Mouse (Mus musculus) MN1 (cell line): ENCODE measurements around the gene Csf2rb2.
"Not testable (repeated sequence)": the region's sequence is repeated elsewhere in the genome, so short reads cannot be mapped to it uniquely, and the experiment has no call there.

Experiments
- DNase-seq: peaks from one replicate; pipeline ENCODE4 v3.0.0-alpha.2; 2016; ENCODE audit warnings: low spot score

Gene Csf2rb2

GRCm38 (mm10) chr15:78318338-78319171 is 13.0 kb upstream of the Csf2rb2 start:
- DNase-seq: not testable (repeated sequence)

DNA sequence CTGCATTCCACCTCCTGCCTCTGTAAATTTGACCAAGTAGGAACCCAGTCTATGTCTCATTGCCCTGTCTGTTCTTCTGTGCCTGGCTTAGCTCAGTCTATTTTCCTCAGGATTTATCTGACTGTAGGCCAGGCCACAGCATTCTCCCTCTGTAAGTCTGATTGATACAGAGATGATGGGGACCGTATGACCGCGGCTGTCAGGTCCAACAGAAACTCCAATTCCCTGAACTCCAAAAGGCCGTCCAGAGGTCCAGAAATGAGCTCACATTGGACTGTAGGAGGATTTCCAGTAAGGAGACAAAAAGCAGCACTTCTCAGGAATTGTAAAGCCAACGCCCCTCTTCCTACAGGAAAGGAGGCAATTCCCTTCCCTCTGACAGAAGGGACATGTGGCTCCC is 8.1 kb upstream of the Csf2rb2 start:
- DNase-seq: not testable (repeated sequence)

DNA sequence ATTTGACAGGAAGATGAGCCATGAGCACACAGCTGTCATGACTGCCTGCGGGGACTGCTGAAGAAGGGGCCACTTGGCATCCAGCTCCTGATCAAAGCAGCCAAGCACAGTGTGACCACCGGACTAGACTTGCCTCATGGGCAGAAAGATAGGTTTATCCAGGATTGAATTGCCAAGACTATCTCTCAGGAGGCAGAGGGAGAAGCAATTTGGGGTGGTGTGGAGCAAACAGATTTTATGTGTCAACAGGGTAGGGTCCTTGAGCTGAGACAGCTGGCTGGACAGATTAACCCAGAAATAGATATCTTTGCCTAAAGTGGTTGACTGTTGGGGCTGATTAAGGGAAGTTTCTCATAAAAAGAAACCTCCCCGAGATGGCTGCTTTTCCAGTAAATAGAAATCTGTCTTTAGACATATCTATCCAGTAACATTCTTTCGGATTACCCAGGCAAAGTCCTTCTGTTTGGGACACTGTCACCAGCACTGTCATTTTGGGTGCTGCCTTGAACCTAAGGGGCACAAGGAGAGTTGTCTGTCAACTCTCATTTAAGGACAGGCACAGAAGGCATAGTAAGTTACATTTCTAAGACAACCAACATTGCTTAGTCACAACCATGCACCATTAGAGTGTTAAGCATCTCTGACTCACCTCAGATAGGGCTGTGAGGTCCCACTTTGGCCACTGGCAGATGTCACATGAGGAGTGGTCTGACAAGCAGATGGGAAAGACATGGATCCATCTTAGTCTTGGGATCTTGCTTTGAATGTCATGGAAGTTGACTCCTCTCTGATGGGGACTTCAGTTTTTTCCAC is 7.1 kb upstream of the Csf2rb2 start:
- DNase-seq: not testable (repeated sequence)

GRCm38 (mm10) chr15:78310971-78311370 is 5.5 kb upstream of the Csf2rb2 start:
- DNase-seq: no peak

- no peak for DNase-seq
Observed at GRCm38 (mm10) chr15:78309865-78310264, 4.3 kb upstream of the Csf2rb2 start.

DNA sequence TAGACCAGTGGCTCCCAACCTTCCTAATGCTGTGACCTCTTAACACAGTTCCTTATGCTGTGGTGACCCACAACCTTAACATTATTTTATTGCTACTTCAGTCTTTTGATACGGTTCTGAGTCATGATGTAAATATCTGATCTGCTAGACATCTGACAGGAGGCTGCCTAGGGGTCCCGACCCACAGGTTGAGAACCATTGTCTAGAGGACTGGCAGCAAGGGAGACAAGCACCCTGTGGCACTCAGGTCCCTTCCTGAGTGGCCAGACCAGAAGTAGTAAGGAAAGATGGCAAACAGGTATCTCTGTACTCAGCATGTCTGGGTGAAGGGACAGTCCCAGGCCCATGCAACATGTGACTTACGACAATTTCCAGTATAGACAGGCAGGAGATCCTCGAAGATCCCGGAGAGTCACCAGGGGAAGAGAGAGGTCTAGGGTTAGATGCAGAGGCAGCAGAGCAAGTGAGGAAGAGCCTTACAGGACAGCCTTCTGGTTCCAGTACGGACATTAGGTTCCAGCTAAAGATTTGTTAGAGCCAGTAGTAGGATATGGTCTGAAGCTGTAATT is 1.8 kb downstream of the Csf2rb2 start:
- no peak for DNase-seq

DNA sequence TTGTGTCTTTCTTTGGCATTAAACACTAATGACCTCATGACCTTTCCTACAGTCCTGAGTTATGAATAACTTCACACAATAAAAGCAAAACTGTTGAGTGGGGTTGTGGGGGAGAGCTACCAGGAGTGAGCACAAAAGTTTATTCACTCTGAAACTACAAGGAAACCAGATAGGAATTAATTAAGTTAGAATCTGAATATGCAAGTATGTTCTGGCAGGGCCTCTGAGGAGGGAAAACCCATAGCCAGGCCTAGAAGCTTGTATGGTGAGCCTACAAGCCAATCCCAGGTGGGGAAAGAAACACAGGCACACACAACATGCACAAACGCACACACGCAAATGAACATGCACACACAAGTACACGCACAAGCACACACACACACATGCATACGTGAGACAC is 2.8 kb downstream of the Csf2rb2 start:
- DNase-seq: no peak

GRCm38 (mm10) chr15:78300773-78301172 is 4.7 kb downstream of the Csf2rb2 start:
- DNase-seq: no peak

DNA sequence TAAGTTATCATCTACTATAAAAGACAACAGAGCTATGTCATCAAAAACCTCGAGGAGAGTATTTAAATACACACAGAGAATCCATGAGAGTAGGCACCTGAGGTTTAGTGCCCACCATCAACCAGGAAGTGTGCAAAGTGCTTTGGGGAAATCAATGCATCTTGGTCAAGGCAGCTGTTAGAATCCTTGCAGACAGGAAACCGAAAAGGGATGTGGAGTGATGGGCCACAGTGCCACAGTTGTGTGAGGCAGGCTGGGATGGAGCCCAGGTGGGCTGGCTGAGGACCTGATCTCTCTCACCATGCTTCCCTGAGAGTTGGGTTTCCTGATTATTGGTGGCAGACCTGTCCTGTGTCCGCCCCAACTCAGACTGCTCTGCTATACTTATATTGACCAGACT is 5.9 kb downstream of the Csf2rb2 start:
- no peak for DNase-seq

DNA sequence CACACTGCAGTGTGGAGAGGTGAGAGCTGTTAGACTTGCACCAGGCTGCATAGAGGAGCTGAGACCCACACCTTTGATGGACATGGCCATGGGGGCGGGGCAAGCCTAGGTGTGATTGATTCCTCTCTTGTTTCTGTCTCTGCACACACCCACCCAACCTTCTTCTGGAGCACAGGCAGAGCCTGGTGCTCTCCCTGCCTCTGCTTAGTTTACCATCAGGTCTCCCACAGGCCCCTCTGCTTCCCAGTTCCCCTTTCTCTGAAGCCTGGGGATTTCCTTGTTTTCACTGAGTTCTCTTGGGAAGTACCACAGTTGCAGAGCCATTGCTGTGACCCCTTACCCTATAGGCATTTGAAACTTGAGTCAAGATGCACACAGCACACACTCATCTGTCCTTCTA is 7.0 kb downstream of the Csf2rb2 start:
- DNase-seq: no peak

DNA sequence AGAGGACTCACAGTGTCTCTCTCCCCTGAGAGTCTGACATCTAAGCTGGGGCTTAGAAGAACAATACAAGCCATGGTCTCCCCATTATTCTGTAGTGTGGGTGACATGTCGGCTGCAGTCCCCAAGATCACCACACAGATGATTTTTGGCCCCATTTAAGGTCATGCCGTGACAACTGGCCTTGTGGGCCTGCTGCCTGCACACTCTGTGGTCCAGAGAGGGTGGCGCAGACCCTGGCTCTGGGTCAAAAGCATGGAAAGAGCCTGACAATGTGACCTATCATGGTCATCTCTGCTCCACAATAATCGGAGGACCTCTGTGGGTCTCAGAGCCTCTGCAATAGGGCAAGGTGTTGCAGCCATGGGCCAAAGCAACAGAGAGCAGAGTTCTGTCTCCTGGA is 11.8 kb downstream of the Csf2rb2 start:
- no peak for DNase-seq

GRCm38 (mm10) chr15:78293228-78293627 is 12.3 kb downstream of the Csf2rb2 start:
- not testable (repeated sequence) for DNase-seq

- DNase-seq: not testable (repeated sequence)
Observed at GRCm38 (mm10) chr15:78289775-78290174, 15.7 kb downstream of the Csf2rb2 start.

DNA sequence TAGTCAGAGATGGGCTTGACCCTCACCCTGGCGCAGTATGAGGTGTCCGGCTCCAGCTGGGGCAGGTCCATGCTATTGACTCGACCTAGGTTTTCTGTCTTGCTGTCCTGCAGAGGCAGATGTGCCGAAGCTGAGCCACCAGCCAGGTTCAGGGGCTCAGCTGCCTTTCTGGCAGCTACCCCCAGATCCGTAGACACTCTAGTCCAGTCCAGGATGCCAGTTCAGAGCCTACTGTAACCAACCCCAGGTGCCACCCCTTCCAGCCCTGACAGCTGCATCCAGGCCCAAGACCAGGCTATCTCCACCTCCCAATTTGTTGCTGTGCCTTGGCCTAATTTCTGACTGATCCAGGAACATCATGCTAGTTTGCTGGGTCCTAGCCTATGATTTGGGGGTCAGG is 17.6 kb downstream of the Csf2rb2 start:
- no peak for DNase-seq

DNA sequence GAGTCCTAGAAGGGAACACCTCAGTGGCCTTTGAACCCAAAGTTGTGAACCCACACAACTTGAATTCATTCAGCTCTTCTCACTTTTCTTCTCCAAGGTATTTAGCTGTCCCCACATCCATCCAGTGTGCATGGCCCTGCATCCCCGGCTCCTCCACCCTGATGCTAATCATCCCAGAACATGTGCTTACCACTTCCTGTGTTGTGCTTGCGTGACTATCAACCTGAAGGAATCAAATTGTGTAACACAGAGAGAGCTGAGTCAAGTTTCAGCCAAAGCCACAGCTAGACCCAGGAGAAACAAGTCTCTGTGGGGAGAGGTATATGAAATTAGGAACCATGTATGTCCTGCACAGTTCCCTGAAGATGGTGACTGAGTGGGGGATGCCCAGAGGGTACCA is 27.2 kb downstream of the Csf2rb2 start:
- no peak for DNase-seq

DNA sequence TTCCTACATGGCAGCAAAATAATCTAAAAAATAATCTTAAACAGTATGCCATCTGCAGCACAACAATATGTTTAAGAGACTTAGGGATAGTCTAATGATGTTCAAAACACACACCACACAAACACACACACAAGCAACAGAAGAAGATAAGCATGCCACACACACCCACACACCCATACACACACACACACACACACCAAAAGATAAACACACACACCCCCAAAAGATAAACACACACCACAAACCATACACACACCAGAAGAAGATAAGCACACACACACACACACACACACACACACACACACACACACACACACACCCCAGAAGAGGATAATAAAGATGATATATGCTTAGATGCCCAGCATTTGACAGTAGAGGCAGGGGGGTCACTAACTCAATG is 34.3 kb downstream of the Csf2rb2 start:
- no peak for DNase-seq

DNA sequence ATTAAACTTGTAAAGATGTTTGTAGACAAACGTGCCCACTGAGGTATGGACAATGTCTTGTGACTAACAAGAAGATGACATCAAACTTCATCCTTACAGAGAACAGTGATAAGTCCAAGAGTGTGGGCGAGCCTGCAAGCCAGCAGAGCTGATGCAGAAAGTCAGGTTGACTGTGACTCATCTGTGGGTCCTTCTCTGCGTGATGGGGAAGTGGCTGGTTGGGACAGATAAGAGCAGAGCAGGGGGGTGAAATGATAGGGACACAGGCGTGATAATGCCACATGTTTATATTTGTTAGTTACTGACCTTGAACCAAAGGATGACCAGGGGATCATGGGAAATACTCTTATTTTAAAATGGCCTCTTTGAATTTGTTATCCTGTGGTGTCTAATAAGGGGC is 37.7 kb downstream of the Csf2rb2 start:
- DNase-seq: no peak

- no peak for DNase-seq
Observed at GRCm38 (mm10) chr15:78267441-78267840, 38.1 kb downstream of the Csf2rb2 start.

- no peak for DNase-seq
Observed at GRCm38 (mm10) chr15:78263286-78263685, 42.2 kb downstream of the Csf2rb2 start.

GRCm38 (mm10) chr15:78260668-78261333 is 44.7 kb downstream of the Csf2rb2 start:
- no peak for DNase-seq

DNA sequence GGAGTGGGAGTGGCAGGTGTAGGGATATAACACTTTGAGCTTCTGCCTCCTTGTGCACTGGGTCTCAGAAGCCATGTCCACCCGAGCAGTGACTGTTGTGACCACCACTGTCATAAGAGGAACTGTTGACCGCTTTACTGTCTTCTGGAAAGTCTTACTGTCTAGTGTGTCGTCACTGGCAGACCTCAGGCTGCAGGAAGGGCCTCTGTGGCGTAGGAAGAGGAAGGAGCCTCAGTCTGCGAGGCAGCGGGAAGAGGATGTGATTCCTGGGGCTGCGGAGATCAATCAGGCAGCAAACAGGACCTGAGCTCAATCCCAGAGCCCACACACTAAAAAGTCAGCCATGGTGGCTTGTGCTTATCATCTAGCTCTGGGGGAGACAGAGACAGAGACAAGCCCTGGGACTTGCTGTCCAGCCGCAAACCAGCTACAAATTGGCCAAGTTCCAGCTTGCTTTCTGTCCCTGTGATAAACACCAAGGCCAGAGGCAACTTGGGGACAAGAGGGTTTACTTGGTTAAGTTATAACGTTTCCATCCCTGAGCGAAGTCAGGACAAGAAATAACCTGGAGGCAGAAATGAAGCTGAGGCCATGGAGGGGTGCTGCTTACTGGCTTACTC is 47.2 kb downstream of the Csf2rb2 start:
- DNase-seq: no peak
